Mouse (Mus musculus): ENCODE results near the gene Tgm1.

DNA sequence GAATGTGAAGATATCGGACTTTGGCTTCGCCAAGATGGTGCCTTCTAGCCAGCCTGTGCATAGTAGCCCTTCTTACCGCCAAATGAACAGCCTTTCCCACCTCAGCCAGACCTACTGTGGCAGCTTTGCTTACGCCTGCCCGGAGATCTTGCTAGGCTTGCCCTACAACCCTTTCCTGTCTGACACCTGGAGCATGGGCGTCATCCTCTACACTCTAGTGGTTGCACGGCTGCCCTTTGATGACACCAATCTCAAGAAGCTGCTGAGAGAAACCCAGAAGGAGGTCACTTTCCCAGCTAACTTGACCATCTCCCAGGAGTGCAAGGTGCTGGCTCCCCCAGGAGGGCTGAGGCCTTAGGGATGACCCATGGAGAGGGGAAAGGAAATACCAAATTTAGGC is 62.2 kb downstream of the Tgm1 start:
- TF ChIP-seq CTCF (IDR thresholded peaks at IDR 0.05) (no peak), EP300 (IDR thresholded peaks at IDR 0.05) (no peak)

All from lung, postnatal 0 days (tissue).